Mouse (Mus musculus) ES-Bruce4 (cell line): ENCODE results near the gene Tmc7.

ENCODE experiments used
- CTCF ChIP-seq: IDR thresholded peaks from one replicate; pipeline ENCODE4 v1.8.1; 2011; ENCODE audit warnings: low read depth, low read length
- EP300 ChIP-seq: IDR thresholded peaks from 2 replicates; pipeline ENCODE4 v1.6.1; 2011; ENCODE audit warnings: low read depth, low read length; ENCODE audit not compliant: insufficient read depth
- POLR2A ChIP-seq: IDR thresholded peaks from one replicate; pipeline ENCODE4 v1.8.1; 2011; ENCODE audit warnings: low read length; ENCODE audit not compliant: insufficient read depth

GRCm38 (mm10) chr7:118593567-118594407 lies 9.3 kb upstream of the Tmc7 start:
- TF ChIP-seq POLR2A = peak; percentile 86
- no peak for TF ChIP-seq CTCF
- peak; percentile 71 for TF ChIP-seq EP300
